Mouse (Mus musculus) forebrain, embryonic 10.5 days (tissue): ENCODE results near the gene Sbf1. TPM values are rescaled to one million over a fixed set of nuclear protein-coding genes. Genes with fewer than 3 reads are reported as not detected.

Experiments used
- DNase-seq: peaks from one replicate; pipeline ENCODE4 v3.0.0-alpha.2; 2017; ENCODE audit warnings: low spot score; ENCODE audit errors: extremely low spot score
- H3K27ac ChIP-seq: fragments of 300-500 bp; sonication (generic); 2 replicates; pipeline ENCODE4 v1.5.1; 2016; ENCODE audit warnings: mild to moderate bottlenecking
- H3K27me3 ChIP-seq: fragments of 300-500 bp; sonication (generic); 2 replicates; pipeline ENCODE4 v1.6.1; 2016; ENCODE audit warnings: mild to moderate bottlenecking; ENCODE audit not compliant: poor library complexity, severe bottlenecking
- H3K36me3 ChIP-seq: fragments of 300-500 bp; sonication (generic); replicated peaks from 2 replicates; pipeline ENCODE4 v1.6.1; 2016; ENCODE audit warnings: mild to moderate bottlenecking, moderate library complexity
- H3K4me1 ChIP-seq: fragments of 300-500 bp; sonication (generic); 2 replicates; pipeline ENCODE4 v1.6.1; 2016
- H3K4me3 ChIP-seq: fragments of 300-500 bp; sonication (generic); 2 replicates; pipeline ENCODE4 v1.5.1; 2016; ENCODE audit warnings: mild to moderate bottlenecking, moderate library complexity
- H3K9me3 ChIP-seq: fragments of 300-500 bp; sonication (generic); 2 replicates; pipeline ENCODE4 v1.6.1; 2016; ENCODE audit warnings: mild to moderate bottlenecking, moderate library complexity
- WGBS: fragments of 180-500 bp; shearing (Covaris S2); methylation state at CpG from one replicate; pipeline ENCODE4 v1.1.7; 2016; 5-methylcytosine and 5-hydroxymethylcytosine counted together
- polyA plus RNA-seq: library from polyadenylated mRNA; unstranded; fragments of >200 nt; fragmentation: Nextera tagmentation; extraction: Ambion mirVana; gene quantifications from 2 replicates; pipeline ENCODE4 v1.2.1, GENCODE M21; 2016

Gene Sbf1
- polyA plus RNA-seq, 1 experiment from 2014 or later: 84.9 TPM

DNA sequence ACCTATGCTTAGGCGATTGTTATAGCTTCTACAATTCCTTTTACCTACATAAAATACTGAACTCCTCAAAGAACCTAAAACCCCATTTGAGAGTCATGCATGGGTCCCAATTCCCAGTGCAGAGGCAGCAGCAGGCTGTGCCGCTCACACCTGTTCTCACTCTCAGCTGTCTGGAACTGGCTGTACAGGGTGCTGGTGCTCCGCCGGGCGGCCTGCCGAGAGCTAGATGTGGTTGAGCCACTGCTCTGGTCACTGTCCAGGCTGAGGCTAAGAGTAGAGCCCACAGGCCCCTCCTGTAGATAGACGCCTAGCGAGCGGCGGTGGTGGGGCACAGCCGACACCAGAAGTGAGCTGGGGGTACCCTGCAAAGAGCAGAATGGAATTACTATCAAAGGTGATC lies 25.7 kb downstream of the Sbf1 start:
- Histone ChIP-seq H3K27me3 (no peaks in the 10 kb centered on the region), H3K36me3 (peaks cover 99% of the 10 kb centered on the region), H3K4me3 (no peak overlapping the region), H3K9me3 (no peaks in the 10 kb centered on the region), H3K27ac (no peak overlapping the region), H3K4me1 (no peaks in the 10 kb centered on the region)
- 95% methylated on average over 11 of the region's 11 CpGs for WGBS
- DNase-seq: no peak

DNA sequence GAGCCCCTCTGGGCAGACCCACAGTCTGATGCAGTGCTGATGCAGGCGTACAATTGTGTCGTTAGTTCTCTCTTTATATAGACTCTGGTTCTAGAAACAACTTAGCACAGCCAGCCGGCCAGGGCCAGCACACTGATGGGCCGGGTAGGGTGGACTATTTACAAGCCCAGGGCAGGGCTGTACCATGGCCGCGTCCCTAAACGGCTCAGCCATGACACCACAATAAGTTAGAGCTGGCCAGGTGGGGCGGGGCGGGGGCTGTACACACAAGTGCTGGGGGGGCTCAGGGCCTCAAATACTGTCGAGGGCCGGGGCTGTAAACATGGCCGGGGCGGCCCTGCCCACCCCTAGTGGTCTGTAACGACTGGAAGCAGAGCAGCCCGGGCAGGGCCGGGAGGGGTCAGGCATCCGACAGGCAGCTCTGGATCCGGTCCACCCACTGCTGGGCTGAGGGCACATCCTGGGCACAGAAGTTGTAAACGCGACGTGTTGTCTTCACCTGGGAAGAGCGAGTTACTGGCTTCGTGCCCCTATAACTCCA lies 26.8 kb downstream of the Sbf1 start:
- 91% methylated on average over 23 of the region's 23 CpGs for WGBS
- no peak for DNase-seq
- no peak overlapping the region for H3K27ac ChIP-seq
- no peak overlapping the region for H3K4me3 ChIP-seq
- H3K27me3 ChIP-seq: no peaks in the 10 kb centered on the region
- no peaks in the 10 kb centered on the region for H3K4me1 ChIP-seq
- H3K36me3 ChIP-seq: peaks cover 99% of the 10 kb centered on the region
- H3K9me3 ChIP-seq: no peaks in the 10 kb centered on the region

- no peak for DNase-seq
- no peak overlapping the region for H3K4me3 ChIP-seq
- no peak overlapping the region for H3K27ac ChIP-seq
- WGBS: 92% methylated on average over 5 of the region's 5 CpGs
- H3K27me3 ChIP-seq: no peaks in the 10 kb centered on the region
- no peaks in the 10 kb centered on the region for H3K4me1 ChIP-seq
- no peaks in the 10 kb centered on the region for H3K9me3 ChIP-seq
- peaks cover 99% of the 10 kb centered on the region for H3K36me3 ChIP-seq
Measured at GRCm38 (mm10) chr15:89286582-89286981, 28.5 kb downstream of the Sbf1 start.

GRCm38 (mm10) chr15:89286114-89286513 lies 29.0 kb downstream of the Sbf1 start:
- H3K36me3 ChIP-seq: peaks cover 99% of the 10 kb centered on the region
- WGBS: 93% methylated on average over 7 of the region's 7 CpGs

DNA sequence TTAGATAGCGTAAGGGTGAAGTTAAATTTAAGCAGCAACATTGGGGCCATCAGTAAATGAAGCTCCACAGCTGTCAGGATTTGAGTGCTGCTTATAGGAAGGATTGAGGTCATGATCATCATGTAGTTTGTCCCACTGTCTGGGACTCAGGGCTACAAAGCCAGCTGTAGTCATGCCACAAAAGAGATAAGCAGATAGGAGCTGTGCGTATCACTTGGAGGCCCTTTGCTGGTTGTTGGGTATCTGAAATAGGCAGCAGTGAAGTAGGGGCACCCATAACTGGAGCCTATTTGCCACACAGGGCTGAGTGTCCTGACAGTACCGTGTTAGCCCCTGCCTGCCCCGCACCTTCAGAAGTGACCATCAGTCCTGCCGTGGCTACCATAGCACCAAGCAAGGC lies 29.6 kb downstream of the Sbf1 start:
- no peak for DNase-seq
- Histone ChIP-seq H3K4me1 (no peaks in the 10 kb centered on the region), H3K36me3 (peaks cover 99% of the 10 kb centered on the region), H3K9me3 (no peaks in the 10 kb centered on the region), H3K4me3 (no peak overlapping the region), H3K27me3 (no peaks in the 10 kb centered on the region), H3K27ac (no peak overlapping the region)
- 92% methylated on average over 5 of the region's 5 CpGs for WGBS

More at GRCm38 (mm10) chr15:89286114-89286513, 29.0 kb downstream of the Sbf1 start:
- no peak overlapping the region for H3K27ac ChIP-seq
- H3K4me1 ChIP-seq: no peaks in the 10 kb centered on the region
- no peak for DNase-seq
- H3K27me3 ChIP-seq: no peaks in the 10 kb centered on the region
- H3K4me3 ChIP-seq: no peak overlapping the region
- no peaks in the 10 kb centered on the region for H3K9me3 ChIP-seq

GRCm38 (mm10) chr15:89285004-89285403 lies 30.1 kb downstream of the Sbf1 start:
- Histone ChIP-seq H3K36me3 (peaks cover 99% of the 10 kb centered on the region), H3K4me3 (no peak overlapping the region), H3K27ac (no peak overlapping the region), H3K27me3 (no peaks in the 10 kb centered on the region), H3K4me1 (no peaks in the 10 kb centered on the region), H3K9me3 (no peaks in the 10 kb centered on the region)
- DNase-seq: no peak

GRCm38 (mm10) chr15:89284094-89284493 lies 31.0 kb downstream of the Sbf1 start:
- Histone ChIP-seq H3K36me3 (peaks cover 99% of the 10 kb centered on the region), H3K27ac (no peak overlapping the region), H3K4me1 (no peaks in the 10 kb centered on the region), H3K27me3 (no peaks in the 10 kb centered on the region), H3K4me3 (no peak overlapping the region), H3K9me3 (no peaks in the 10 kb centered on the region)
- 75% methylated on average over 2 of the region's 2 CpGs for WGBS
- DNase-seq: no peak

- 83% methylated on average over 6 of the region's 6 CpGs for WGBS
- H3K27ac ChIP-seq: no peak overlapping the region
- no peaks in the 10 kb centered on the region for H3K4me1 ChIP-seq
- peaks cover 99% of the 10 kb centered on the region for H3K36me3 ChIP-seq
- H3K4me3 ChIP-seq: no peak overlapping the region
- no peaks in the 10 kb centered on the region for H3K27me3 ChIP-seq
- no peaks in the 10 kb centered on the region for H3K9me3 ChIP-seq
- no peak for DNase-seq
Measured at GRCm38 (mm10) chr15:89282546-89282945, 32.6 kb downstream of the Sbf1 start.

DNA sequence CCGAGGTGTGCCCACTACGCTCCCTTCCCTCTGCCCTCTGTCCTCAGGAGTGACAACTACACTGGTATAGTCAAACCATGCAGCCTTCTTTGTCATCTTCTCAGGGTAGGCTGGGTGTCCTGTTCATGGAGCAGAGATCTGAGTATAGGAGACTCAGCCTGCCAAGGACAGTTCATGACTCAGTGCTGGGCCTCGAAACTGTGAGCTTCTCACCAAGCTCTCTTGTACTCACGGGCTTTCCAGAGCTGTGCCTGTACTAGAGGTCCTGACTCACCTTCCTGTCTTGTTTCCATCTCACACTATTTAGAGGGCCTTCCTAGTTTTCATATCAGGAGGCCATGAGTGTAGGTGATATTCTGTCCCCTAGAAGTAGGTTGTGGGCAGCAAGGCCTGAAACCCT lies 37.7 kb downstream of the Sbf1 start:
- DNase-seq: no peak
- H3K36me3 ChIP-seq: peaks cover 90% of the 10 kb centered on the region
- no peak overlapping the region for H3K4me3 ChIP-seq
- H3K27ac ChIP-seq: no peak overlapping the region
- no peaks in the 10 kb centered on the region for H3K9me3 ChIP-seq
- H3K4me1 ChIP-seq: no peaks in the 10 kb centered on the region
- no peaks in the 10 kb centered on the region for H3K27me3 ChIP-seq
- WGBS: 94% methylated on average over 4 of the region's 4 CpGs

- Histone ChIP-seq H3K9me3 (no peaks in the 10 kb centered on the region), H3K27me3 (no peaks in the 10 kb centered on the region), H3K4me3 (no peak overlapping the region), H3K4me1 (no peaks in the 10 kb centered on the region), H3K27ac (no peak overlapping the region), H3K36me3 (peaks cover 83% of the 10 kb centered on the region)
- 91% methylated on average over 3 of the region's 3 CpGs for WGBS
- no peak for DNase-seq
Measured at GRCm38 (mm10) chr15:89275497-89275896, 39.6 kb downstream of the Sbf1 start.

- H3K9me3 ChIP-seq: no peaks in the 10 kb centered on the region
- no peaks in the 10 kb centered on the region for H3K27me3 ChIP-seq
- H3K4me3 ChIP-seq: no peak overlapping the region
- WGBS: 87% methylated on average over 5 of the region's 5 CpGs
- no peak for DNase-seq
- no peaks in the 10 kb centered on the region for H3K4me1 ChIP-seq
- no peak overlapping the region for H3K27ac ChIP-seq
- H3K36me3 ChIP-seq: peaks cover 72% of the 10 kb centered on the region
Measured at GRCm38 (mm10) chr15:89264485-89264884, 50.6 kb downstream of the Sbf1 start.

GRCm38 (mm10) chr15:89258997-89259396 lies 56.1 kb downstream of the Sbf1 start:
- no peaks in the 10 kb centered on the region for H3K27me3 ChIP-seq
- WGBS: 93% methylated on average over 5 of the region's 5 CpGs
- DNase-seq: no peak
- H3K4me3 ChIP-seq: no peak overlapping the region
- peaks cover 20% of the 10 kb centered on the region for H3K4me1 ChIP-seq
- H3K36me3 ChIP-seq: peaks cover 67% of the 10 kb centered on the region
- no peak overlapping the region for H3K27ac ChIP-seq
- no peaks in the 10 kb centered on the region for H3K9me3 ChIP-seq

GRCm38 (mm10) chr15:89255330-89255729 lies 59.8 kb downstream of the Sbf1 start:
- Histone ChIP-seq H3K36me3 (peaks cover 52% of the 10 kb centered on the region), H3K4me3 (no peak overlapping the region), H3K27ac (peak overlapping the region; percentile 81), H3K27me3 (no peaks in the 10 kb centered on the region), H3K9me3 (no peaks in the 10 kb centered on the region), H3K4me1 (peaks cover 21% of the 10 kb centered on the region)
- 26% methylated on average over 4 of the region's 4 CpGs for WGBS
- peak; percentile 55 for DNase-seq

DNA sequence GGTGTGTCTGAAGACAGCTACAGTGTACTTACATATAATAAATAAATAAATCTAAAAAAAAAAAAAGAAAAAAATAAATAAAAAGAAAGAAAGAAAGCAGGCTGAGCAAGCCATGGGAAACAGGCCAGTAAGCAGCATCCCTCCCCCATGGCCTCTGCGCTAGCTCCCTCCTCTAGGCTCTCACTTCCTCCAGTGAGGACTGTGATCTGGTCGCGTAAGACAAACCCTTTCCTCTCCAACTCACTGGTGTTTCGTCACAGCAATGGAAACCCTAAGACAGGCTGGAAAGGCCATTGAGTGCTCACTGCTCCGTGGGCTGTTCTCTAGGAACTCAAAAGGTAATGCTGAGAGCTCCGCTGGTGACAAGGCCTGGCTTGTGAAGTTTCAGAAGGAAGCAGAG lies 66.0 kb downstream of the Sbf1 start:
- peaks cover 35% of the 10 kb centered on the region for H3K36me3 ChIP-seq
- H3K9me3 ChIP-seq: no peaks in the 10 kb centered on the region
- H3K27me3 ChIP-seq: no peaks in the 10 kb centered on the region
- 85% methylated on average over 6 of the region's 6 CpGs for WGBS
- peaks cover under 1% of the 10 kb centered on the region for H3K4me1 ChIP-seq
- H3K4me3 ChIP-seq: no peak overlapping the region
- no peak for DNase-seq
- no peak overlapping the region for H3K27ac ChIP-seq
